Mouse (Mus musculus) layer of hippocampus, postnatal 36 days (tissue): ENCODE data around the gene Parvb. TPM values are rescaled to one million over a fixed set of nuclear protein-coding genes. Genes with fewer than 3 reads are reported as not detected.

Source experiments
- DNase-seq, 2 experiments: peaks; one replicate each; pipeline ENCODE4 v3.0.0; 2022
- total RNA-seq, 2 experiments: library from RNA; stranded (reverse); gene quantifications; 2 replicates each; pipeline ENCODE4 v1.2.3; 2021

Parvb gene
- total RNA-seq, 2 experiments from 2014 or later, result 32.4 to 37.7 TPM

DNA sequence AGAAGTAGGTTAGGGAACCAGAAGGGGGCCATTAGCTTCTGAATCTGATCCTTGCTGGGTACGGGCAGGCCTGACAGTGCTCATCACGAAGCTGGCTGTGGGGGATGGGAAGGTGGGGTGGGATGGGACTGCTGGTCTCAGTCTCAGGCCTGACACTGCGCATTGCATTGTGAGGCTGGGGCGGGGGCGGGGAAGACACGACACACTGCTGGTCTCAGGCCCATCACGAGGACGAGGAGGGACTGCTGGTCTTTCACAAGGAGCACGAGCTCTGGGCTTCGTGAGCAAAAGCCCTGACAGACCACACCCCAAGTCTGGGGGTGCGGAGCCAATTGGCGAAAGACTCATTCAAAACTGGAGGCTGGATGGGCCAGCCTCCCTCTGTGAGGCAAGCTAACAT is 93.9 kb downstream of the Parvb start:
- DNase-seq, result no peak

DNA sequence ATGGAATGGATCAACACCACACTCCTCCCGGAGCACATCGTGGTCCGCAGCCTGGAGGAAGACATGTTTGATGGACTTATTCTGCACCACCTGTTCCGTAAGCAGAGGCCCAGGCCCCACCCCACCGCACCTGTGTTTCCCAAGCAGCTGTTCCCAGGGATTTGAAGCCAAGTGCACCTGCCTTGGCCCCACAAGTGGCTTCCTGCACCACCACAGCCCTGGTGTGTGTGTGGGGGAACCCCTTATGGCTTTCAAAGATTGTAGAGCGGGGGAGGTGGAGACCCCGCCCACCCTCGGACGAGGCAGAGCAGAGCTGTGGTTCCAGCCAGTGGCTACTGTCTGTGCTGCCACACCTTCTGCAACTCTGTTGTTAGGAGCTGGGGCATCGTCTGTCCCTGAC is 97.0 kb downstream of the Parvb start:
- no peak for DNase-seq

DNA sequence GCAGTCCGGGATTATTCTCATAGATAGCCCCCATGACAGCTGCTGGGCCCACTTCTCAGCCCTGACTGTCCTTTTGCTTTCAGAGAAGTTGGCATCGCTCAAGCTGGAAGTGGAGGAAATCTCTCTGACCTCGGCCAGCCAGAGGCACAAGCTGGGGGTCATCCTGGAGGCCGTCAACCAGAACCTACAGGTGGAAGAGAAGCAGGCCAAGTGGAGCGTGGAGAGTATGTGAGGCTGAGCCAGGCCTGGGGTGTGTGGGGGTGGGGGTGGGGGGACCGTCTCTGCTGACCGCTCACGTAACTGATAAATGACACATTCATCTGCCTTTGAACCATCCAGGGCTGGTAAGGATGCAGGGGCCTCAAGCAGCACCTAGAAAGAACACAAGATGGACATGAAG is 98.1 kb downstream of the Parvb start:
- no peak for DNase-seq

DNA sequence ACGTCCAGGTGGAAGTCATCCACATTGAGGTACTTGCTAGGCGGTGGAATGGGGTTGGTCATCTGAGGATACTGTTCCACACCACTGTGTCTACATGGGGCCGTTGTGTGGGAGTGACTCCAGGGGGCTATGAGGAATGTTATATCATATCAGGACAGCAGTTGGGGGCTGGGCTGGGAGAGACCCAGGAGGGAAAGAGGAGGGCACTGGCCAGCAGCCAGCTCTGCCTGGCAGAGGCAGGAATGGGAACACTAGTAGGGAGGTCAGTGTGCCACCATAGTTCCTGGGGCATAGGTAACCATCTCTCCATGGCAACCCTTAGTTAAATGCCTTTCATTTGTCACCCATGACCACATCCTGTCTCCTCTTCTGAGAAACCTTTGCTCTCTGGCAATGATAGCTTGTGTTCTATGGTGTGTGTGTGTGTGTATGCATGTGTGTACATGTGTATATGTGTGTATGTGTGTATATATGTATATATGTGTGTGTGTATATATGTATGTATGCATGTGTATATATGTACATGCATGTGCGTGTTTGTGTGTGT is 99.3 kb downstream of the Parvb start:
- no peak for DNase-seq

DNA sequence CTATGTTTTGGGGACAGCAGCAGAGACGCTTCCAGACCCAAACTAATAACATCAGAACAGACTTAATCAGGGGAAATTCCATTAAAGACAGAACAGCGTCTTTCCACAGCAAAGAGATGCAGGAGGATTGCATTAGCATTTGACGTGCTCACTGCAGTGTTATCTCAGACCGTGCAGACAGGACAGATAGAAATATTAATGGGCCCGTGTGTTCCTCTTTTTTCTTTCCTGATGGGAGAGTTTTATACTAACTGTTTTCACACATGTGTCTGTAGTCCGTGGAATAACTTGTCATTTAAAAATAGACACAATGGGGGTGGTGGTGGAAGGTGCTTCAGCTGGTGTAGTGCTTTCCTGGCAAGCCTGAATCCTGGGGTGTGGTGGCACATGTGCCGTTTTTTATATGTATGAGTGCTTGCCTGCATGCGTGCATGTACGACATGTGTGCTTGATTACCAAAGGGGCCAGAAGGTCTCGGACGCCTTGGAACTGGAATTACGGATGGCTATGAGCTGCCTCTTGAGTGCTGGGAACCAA is 104.5 kb downstream of the Parvb start:
- no peak for DNase-seq

DNA sequence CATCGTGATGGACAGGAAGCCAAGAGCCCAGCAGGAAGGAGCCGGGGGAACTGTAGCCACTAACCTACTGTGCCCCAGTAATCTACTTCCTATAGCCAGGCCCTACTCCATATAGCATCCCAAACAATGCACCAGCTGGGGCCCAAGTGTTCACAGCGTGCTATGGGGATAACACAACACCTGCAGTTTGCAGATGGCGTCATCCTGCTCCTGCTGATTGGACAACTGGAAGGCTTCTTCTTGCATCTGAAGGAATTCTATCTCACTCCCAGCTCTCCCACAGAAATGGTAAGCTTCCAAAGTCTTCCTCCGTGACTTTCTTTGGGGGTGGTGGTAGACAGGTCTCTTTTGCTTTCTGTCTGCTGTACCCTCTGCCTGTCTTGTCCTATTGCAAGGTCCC is 105.8 kb downstream of the Parvb start:
- DNase-seq, result no peak

DNA sequence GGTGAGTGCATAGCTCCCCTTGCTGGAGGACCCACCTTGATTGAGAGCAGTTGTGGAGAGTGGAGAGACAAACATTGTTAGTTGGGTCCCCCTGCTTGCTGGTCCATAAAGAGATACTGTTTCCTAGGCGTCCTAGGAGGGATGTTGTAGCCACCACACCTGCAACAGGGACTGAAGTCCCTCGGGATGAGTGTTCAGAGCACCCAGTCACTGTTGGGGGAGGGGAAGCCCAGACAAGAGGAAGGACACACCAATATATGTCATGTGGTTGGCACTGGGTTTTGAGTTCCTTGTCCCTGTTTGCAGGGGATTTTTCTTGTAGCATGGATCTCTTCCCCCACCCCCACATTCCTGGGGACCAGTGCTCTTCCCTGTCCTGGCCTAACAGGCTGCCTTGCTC is 109.1 kb downstream of the Parvb start:
- DNase-seq, result no peak

DNA sequence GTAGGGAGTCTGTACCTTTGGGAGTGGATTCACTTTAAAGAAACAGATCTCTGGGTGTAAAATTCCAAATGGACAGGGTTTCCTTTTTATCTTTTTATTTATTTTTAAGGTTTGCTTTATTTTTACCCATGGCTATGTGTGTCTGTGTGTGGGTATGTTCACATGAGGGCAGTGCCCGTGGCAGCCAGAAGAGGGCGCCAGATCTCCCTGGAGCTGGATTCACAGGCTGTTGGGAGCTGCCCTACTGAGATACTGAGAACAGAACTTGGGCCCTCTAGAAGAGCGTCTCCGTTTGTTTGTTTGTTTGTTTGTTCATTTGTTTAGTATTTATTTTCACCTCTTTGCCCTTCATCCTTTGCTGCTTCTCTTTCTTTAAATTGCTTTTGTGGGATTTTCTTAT is 116.9 kb downstream of the Parvb start:
- no peak for DNase-seq

DNA sequence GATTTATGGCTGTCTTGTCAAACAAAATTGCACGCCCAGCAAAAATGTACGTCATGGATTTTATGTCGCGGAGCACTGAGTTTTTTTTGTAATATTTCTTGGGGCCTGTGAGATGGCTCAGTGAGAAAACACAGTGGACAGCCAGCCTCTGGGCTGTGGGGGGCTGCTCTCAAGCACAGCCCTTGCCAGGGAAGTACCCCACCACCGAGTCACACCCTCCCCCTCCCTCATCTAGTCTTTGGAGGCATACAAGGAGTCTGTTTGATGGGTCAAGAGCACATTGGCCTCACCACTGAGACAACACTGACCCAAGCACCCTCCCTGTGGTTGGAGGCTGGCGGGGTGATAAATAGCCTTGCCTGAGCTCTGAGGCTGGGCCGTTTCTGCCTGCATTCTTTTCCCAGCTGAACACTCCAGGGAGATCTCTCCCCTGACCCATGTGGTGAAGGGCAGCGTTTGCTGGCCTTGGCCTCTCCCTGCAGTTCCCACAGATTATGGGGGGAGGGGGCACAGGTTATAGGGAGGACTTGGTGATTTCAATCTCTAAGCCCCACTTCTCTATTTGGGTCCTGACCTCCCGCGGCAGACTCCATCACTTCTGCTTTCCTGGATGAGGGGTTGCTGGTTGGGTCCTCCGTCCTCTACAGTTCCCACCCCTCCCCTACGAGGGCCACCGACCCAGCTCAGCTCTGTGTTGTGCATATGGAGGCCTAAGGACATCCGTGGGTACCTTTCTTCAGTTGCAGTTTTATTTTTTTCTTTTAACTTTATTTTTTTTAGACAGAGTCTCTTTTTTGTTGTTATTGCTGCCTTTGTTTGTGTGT is 118.3 kb downstream of the Parvb start:
- no peak for DNase-seq

DNA sequence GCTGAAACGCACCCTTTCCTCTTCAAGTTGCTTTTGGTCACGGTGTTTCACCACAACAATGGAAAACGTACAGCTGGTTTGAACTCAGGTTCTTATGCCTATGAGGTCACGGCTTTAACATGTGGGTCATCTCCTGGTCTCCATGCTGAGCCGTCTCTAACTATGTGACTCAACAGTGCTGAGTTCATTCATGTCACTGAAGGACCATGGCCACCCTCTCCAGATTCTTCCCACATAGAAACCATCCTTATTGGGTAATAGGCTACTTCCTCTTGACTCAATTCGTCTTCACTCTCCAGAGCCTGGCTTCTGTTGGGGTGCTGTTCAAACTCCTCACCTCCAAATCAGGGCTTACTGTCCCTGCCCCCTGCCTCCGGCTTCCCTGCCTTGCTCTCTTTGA is 119.5 kb downstream of the Parvb start:
- no peak for DNase-seq

DNA sequence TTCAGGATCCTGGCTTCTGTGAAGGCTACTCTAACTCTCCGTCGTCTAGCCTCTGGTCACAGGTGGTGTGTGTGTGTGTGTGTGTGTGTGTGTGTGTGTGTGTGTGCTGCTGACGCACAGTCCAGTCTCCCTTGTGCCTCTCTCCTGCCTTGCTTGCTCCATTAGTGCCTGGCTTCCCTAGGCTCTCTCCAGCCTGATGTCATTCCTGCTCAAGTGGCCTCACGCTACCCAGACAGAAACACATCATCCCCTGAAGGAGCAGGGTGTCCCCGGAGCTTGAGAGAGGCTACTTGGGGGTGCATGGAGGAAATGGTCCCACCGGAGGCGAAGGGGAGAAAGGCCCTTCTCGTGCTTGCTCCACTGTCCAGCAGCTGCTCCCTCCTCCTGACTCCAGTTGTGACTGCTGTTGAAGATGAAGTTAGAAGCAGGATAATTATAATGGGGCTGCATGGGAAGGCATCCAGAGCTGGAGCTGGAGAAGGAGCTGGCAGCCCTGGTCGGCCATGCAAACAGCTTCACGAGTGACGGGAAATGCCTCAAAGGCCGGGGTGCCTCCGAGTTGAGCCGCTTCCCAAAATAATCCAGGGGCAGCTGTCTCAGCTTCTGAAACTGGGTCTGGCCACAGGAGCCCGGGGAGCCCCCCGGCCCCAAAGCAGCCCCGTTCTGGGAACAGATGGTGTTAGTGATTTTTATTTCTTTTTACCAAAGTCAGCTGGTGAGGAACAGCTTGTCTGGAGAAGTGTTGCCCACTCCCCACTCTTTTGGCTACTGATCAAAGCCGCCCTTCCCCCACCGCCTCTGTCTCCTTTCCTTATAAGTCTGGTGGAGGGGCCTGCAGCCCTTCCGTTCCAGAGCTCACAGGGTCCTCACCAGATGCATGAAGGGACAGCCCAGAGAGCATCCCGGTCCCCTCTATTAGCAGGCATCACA is 120.3 kb downstream of the Parvb start:
- peak; percentile 54 to 66 for DNase-seq

DNA sequence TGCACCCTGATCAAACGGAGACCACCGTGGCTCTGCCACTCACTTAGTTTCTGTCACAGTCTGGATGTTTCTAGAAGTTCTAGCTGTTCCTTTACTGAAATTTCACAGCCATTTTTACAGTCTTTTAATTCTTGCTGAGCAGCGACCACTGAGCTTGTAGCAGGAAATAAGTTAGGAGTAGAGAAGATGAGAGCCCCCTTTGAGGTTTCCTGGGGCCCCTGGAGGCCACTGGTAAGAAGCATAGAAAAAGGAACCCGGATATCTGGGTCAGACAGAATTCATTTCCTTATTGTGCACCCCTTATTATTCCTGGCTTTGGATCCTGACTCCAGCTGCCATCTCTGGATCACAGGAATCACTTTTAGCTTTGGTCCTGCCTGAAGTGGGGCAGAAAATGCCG is 123.2 kb downstream of the Parvb start:
- DNase-seq, result no peak

DNA sequence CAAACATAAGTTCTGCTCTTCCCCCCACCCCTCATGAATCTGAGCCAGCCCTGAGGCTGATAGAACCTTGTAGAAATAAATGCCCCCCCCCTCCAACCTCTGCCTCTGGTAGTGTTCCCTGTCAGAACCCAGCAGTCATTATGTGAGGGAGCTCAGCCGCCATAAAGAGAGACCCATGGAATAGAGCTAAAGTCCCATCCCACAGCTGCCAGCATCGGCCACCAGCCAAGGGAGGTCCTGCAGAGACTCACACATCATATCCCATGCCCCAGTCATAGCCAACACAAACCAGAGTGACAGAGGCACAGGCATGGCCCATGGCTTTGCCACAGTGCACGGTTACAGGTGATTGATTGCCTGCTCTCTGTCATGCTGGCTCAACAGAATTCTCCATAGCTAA is 132.9 kb downstream of the Parvb start:
- no peak for DNase-seq

Other genes starting within 250 kb of the Parvb start
- gene Efcab6, start 166.7 kb upstream of the Parvb start, total RNA-seq, result 1 to 10 TPM; 4.6 to 7.3 TPM
- gene Sult4a1, start 126.3 kb upstream of the Parvb start, total RNA-seq, result 100 to 1,000 TPM; 317 to 352 TPM
- not detected for gene Pnpla5, start 108.9 kb upstream of the Parvb start, total RNA-seq
- gene Pnpla3, start 64.2 kb upstream of the Parvb start, total RNA-seq, result 1 to 10 TPM; 7.2 to 7.6 TPM
- 10 to 100 TPM; 93.0 to 93.1 TPM for gene Samm50, start 39.8 kb upstream of the Parvb start, total RNA-seq
- 10 to 100 TPM; 15.8 to 24.3 TPM for gene Parvg, start 92.0 kb downstream of the Parvb start, total RNA-seq
- 10 to 100 TPM; 59.9 to 61.7 TPM for gene Shisal1, start 215.1 kb downstream of the Parvb start, total RNA-seq